Mouse (Mus musculus): Measurements from ENCODE around the gene Nup50. TPM values are rescaled to one million over a fixed set of nuclear protein-coding genes. Genes with fewer than 3 reads are reported as not detected.

Gene Nup50
- total RNA-seq, 2 experiments from 2014 or later, result 39.9 to 41.1 TPM

DNA sequence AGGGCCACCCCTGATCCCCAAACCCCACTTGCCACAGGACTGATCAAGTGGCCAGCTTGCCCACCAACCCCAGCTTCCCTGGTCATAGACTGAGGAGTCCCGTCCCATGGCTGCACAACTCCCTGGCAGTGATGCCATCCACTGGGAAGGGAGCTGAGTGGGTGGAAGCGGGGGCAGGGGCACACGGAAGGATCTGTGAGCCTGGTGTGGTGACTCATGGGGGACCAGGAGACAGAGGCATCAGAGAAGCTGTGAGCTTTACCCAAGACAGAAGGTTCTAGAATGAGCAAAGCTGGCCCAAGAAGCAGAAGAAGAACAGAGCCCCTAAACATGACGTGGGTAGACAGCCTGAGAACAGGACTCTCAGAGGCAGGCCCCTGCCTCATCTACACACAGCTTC is 26.8 kb downstream of the Nup50 start:
- no peak for DNase-seq

DNA sequence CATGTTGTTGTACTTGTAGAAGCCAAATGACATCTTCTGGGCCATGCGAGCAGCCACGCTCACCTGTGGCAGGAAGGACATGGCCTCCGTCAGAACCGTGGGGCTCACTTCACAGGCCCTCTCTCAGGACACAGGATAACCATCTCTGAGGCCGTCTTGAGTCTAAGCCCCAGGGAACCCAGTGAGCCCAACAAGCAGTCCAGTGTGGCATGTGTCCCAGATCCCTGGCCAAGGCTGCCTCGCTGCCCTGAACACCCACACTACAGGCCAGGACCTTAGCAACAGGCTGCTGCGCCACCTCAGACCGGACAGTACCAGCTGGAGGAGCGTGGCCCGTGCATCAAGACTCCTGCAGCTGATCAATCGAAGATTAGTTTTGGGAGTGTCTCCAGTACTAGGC is 30.0 kb downstream of the Nup50 start:
- no peak for DNase-seq

- DNase-seq, result no peak
Observed at GRCm38 (mm10) chr15:84957851-84958250, 34.6 kb downstream of the Nup50 start.

DNA sequence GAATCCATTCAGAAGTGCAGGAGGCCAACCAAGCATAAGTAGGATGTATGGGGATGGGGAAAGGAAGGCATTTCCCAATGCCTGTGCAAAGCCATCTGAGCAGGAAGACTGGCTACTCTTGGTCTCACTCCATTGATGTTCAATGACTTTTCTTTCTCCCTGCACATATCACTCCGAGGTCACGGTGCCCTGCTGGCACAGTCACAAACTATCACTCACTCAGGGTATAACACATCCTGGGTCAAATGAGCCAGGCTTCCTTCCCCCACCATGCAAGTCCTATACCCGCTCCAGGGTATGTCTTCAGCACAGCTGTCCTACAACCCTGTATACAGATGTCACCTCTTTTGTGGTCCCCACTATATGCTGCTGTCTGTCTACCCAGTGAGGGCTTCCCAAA is 35.1 kb downstream of the Nup50 start:
- peak; percentile 73 for DNase-seq

DNA sequence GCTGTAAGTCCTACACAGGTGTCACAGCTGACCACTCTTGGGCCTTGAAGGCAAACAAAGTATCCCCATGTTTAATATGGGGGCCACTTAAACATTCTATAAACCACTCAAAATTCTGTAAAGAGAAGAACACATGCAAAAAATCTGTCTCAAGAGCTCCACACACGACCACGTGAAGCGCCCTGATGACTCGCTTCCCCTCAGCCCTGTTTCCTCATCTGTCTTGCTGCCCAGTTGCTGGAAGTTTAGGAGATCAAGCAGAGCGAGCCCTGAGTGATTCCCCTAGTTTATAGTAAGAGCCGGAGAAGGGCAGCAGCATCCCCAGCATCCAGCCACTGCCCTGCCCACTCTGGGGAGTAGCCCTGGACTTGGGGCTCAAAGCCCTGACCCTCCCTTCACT is 36.7 kb downstream of the Nup50 start:
- DNase-seq, result no peak

GRCm38 (mm10) chr15:84960692-84961091 is 37.5 kb downstream of the Nup50 start:
- peak; percentile 42 to 44 for DNase-seq

- DNase-seq, result no peak
Observed at GRCm38 (mm10) chr15:84962518-84962917, 39.3 kb downstream of the Nup50 start.

- no peak for DNase-seq
Observed at GRCm38 (mm10) chr15:84964771-84965170, 41.6 kb downstream of the Nup50 start.

DNA sequence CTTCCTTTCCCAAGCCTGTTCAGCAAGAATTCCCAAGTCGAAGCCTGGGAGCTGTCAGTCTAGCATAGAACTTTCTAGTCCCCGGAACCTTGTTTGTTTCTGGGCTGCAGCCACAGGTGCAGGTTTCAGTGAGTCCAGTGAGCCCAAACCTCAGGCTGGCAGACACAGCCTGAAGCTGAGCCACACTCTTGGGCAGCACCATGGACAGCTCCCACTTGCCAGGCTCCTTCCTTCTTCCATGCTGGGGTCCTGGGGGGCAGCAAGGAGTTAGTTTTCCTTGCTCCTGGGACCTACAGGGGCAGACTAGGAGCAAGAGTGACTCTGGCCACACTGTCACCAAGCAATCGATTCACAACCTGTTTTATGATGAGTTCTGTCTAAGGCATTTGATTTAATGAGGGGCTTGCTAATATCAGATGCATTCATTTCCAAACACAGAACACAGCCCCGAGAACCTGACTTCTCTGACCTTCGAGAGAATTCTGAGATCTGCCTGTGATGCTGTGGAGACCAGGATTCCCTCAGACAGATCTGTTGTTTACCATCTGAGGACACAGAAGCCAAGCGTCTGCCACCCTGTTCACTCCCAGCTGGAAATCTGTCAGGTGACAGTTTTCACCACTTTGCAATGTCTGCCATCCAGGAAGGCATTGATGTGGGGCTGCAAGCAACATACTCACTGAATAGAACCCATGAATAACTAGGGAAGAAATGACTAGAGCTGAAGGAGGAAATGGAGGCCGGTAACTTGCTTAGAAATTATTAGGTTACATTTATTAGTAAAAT is 42.6 kb downstream of the Nup50 start:
- DNase-seq, result peak; percentile 67 to 78

DNA sequence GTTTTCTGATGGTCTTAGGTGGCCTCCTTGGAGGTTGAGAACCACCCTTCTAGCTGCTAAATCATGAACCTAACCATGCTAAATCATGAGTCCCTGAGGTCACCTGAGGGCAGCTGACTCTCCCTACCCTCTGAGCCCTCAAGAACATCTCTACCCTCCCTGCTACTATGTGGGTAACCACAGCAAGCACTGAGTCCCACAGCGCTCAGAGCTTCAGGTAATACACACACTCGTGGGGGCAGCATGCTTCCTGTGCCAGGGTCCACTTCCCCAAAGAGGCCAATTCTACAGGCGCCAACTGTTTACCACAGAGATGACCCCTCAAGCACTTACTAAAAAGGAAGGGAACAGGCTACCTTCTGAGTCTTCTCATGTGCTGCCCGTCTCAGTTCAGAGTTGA is 45.3 kb downstream of the Nup50 start:
- no peak for DNase-seq

DNA sequence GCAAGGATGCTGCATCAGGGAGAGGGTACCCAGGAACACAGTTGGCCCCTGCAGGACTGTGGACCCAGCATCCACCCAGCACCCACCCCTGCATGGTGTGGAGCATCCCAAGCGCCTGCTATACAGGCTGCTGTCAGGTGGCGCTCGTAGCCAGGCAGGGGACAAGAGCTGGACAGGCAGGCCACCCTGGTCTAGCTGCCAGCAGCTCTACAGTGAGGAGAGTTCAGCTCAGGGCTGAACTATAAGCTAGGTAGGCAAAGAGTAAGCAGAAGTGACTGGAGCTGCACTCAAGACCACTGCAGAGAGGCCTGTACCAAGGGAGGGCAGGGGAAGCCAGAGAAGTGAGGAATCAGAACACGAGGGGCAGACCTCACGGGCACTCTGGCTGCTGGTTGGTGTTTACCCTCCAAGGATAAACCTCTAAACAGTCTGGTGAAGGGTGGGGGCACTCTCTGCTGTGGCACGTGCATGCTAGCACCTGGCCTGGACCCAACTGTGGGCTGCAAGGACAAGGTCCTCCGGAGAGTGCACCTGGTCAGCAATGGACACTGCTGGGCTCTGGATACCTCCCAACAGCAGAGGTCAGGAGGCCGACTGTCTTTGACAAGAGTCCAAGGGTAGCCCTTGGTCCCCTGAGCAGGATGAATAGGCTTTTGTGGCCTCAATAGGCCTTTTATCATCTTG is 49.8 kb downstream of the Nup50 start:
- no peak for DNase-seq

DNA sequence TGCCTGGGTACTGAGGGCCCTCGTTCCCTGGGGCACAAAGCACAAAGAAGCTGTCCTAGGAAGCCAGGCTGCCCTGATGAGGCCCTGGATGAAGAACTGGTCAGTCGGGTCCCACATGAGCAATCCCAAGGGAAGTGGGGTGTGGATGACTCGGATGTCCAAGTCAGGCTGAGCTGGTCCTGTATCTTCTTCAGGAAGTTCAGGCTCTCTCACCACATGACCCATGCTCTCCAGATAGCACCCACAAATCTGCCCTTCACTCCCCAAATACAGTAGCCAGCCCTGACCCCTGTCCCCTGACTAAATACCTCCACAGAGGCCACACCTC is 50.3 kb downstream of the Nup50 start:
- no peak for DNase-seq

DNA sequence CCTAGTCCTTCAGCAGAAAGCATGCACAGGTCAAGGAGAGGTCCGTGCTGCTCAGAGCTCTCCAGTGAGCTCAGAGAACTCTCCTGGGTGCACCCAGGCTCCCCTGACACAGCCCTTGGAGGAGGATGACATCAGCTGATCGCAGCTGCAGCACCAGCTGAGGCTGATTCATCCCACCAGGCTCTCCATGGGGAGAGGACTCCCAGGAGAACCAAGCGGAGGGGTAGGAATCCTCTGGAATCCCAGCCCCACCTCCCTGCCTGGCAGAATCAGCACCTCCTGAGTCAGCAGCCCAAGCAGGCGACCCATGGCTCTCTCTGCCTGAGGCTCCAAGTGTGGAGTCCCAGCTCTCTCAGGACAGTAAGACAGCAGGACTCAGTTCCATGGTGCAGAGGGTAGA is 52.5 kb downstream of the Nup50 start:
- peak; percentile 82 to 85 for DNase-seq

DNA sequence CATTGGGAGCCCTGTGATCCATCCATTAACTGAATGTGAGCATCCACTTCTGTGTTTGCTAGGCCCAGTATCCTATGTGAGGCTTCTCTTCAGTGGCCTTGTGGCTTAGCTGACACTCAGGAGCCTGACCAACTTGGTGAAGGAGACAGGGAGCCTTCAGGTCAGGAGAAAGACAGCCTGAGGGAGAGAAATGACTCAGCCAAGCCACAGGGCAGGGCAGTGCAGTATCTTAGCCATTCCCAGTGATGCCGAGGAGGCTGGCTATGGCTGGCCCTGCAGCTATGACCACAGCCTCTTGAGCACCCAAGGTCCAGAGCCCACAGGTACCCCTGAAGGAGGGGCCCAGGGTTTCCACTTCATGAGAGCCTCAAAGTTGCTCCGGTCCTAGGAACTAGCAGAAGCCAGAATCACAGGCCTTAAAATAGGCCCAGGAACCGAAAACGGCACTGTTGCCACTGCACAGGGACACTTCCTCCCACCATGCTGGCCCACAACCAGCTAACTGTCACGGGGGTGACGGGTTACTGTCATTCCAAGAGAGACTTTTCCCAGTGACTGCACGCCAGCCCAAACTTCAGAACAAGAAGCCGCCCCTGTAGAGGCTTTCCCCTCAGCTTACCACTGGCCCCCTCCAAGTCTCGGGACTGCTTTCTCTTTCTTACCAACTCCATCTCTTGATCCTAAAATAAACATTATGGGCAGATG is 58.5 kb downstream of the Nup50 start:
- DNase-seq, result no peak

- DNase-seq, result peak in 1 of 2 experiments; percentile 48
Observed at GRCm38 (mm10) chr15:84982888-84983287, 59.7 kb downstream of the Nup50 start.

DNA sequence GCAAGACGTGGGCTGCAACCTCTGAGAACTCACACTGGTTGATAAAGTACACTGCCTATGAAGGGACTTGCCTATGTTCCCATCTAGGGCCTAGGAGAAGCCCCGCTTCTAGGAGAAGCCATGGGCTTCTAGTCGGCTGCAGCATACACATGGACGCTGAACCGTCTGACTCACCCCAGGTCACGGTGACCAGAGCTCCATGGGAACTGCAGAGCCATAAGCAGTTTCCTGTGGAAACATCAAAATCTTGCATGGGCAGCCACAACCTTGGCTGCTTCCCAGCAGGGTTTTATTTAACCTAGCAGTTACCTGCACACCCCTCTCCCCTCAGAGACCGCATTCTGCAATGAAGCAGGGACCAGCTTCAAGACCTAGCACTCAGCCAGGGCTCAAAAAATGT is 60.5 kb downstream of the Nup50 start:
- DNase-seq, result no peak

DNA sequence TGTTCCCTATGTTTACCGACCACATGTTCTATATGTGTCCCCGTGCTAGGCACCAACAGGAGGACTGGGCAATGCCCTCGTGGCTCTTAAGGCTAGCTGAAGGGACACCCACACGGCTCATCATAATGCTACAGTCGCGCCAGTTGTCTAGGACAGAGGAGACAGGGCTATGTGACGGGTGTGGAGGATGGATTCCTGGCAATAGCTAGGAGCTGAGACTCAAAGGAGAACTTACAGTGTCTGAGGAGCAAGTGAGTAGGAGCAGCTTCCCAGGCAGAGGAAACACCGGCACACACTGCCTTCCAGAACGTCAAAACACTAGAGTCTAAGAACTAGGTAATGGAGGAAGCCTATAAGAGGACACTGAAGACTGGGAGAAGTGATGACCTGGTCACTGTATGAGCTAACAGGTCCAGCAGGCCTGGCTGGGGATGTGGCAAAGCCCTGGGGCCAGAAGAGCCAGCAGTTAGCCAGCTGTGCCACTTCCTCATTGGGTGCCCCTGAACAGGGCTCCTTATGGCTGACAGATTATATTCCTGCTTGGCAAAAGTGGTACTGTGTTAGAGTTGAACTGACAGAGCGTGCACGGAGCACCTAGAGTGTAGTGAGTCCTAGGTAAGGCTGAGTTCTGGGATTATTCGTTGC is 62.4 kb downstream of the Nup50 start:
- DNase-seq, result no peak

GRCm38 (mm10) chr15:84986171-84987019 is 63.2 kb downstream of the Nup50 start:
- DNase-seq, result no peak

- DNase-seq, result peak; percentile 68 to 75
Observed at GRCm38 (mm10) chr15:84987020-84987815, 64.0 kb downstream of the Nup50 start.

DNA sequence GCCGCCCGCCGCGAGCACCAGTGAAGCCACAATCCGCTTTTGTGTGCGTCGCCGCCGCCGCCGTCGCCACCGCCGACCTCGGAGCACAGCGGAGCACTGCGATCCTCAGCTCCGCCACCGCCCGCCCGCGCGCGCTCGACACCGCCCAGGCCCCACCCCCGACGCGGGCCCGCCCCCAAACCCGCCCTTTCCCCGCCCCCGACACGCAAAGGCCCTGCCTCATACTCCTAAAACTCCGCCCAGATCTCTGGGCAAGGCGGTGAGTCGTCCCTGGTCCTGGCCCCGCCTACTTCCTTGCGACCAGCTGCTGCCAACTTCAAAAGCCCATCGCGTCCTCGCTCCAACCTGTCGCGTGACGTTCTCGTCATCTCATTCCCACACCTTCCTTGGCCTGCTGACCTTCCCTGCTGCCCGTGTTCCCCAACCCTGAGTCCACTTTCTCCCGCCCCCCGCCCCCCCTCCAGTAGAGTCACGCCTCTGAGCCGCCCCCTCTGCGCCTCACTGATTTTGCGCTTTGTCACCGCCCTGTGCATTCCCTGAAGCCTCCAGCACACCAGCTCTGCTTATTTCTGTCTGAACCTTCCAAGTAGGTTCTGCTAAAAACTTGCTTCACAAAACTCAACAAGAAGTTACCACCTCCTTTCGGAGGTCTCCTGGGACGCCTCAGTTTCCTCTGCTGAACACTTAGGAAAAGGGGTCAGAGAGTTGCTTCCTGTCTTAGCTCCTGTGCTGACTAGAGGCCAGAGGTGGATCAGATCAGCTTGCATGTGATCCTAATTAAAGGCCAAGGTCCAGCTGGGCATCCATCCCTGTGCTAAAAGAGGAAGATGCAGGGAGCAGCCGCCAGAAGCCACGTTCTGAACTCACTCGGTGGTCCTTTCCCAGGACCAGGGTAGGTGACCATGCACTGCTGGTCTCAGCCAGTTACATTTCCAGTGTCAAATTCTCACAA is 64.9 kb downstream of the Nup50 start, which contains the start of gene 5031439G07Rik:
Gene 5031439G07Rik (minus strand): TSS at position 678 of the 952 bp plus-strand sequence.
- peak; percentile 91 to 94 for DNase-seq

Data from adrenal gland, postnatal 36 days (tissue).